Mouse (Mus musculus) midbrain, embryonic 14.5 days (tissue): ENCODE data around the gene Cd247. TPM values are rescaled to one million over a fixed set of nuclear protein-coding genes. Genes with fewer than 3 reads are reported as not detected.

ENCODE experiments used
- ATAC-seq: fragments of 200-750 bp; cut with Nextera tagmentation; 2 replicates; pipeline ENCODE4 v1.8.0; 2017; ENCODE audit warnings: moderate number of reproducible peaks, moderate library complexity; ENCODE audit not compliant: low FRiP score, low TSS enrichment
- DNase-seq: peaks from one replicate; pipeline ENCODE4 v3.0.0-alpha.2; 2015
- H3K27ac ChIP-seq: fragments of 300-500 bp; sonication (generic); replicated peaks from 2 replicates; pipeline ENCODE4 v1.5.1; 2014; ENCODE audit warnings: mild to moderate bottlenecking, low read depth, low read length, moderate library complexity
- H3K27me3 ChIP-seq: fragments of 300-500 bp; sonication (generic); 2 replicates; pipeline ENCODE4 v1.6.1; 2014; ENCODE audit warnings: low read length, control low read depth, mixed read lengths; ENCODE audit not compliant: control insufficient read depth, insufficient read depth
- H3K36me3 ChIP-seq: fragments of 300-500 bp; sonication (generic); 2 replicates; pipeline ENCODE4 v1.6.1; 2014; ENCODE audit warnings: low read length, control low read depth; ENCODE audit not compliant: control insufficient read depth, insufficient read depth
- H3K4me1 ChIP-seq: fragments of 300-500 bp; sonication (generic); 2 replicates; pipeline ENCODE4 v1.6.1; 2014; ENCODE audit warnings: mild to moderate bottlenecking, antibody characterized with exemption, low read length, control low read depth; ENCODE audit not compliant: control insufficient read depth, insufficient read depth
- H3K4me2 ChIP-seq: fragments of 300-500 bp; sonication (generic); 2 replicates; pipeline ENCODE4 v1.6.1; 2014; ENCODE audit warnings: mild to moderate bottlenecking, low read length, moderate library complexity
- H3K4me3 ChIP-seq: fragments of 300-500 bp; sonication (generic); replicated peaks from 2 replicates; pipeline ENCODE4 v1.5.1; 2014; ENCODE audit warnings: low read depth, low read length
- H3K9ac ChIP-seq: fragments of 300-500 bp; sonication (generic); replicated peaks from 2 replicates; pipeline ENCODE4 v1.6.1; 2014; ENCODE audit warnings: mild to moderate bottlenecking, low read length, moderate library complexity
- H3K9me3 ChIP-seq: fragments of 300-500 bp; sonication (generic); 2 replicates; pipeline ENCODE4 v1.6.1; 2016; ENCODE audit warnings: low read length, control low read depth, mixed read lengths; ENCODE audit not compliant: control insufficient read depth
- WGBS: fragments of 180-500 bp; shearing (Covaris S2); extraction: QIAGEN DNeasy Blood & Tissue Kit; methylation state at CpG from one replicate; pipeline ENCODE4 v1.1.7; 2014; 5-methylcytosine and 5-hydroxymethylcytosine counted together
- polyA plus RNA-seq: library from polyadenylated mRNA; unstranded; fragments of >200 nt; fragmentation: Nextera tagmentation; extraction: Ambion mirVana; gene quantifications from 2 replicates; pipeline ENCODE4 v1.2.1, GENCODE M21; 2014

Gene Cd247
- polyA plus RNA-seq, 1 experiment from 2014 or later = 2.1 TPM

- no peaks in the 10 kb centered on the region for H3K9me3 ChIP-seq
- H3K9ac ChIP-seq = no peak overlapping the region
- DNase-seq = no peak
- no peak overlapping the region for H3K4me2 ChIP-seq
- H3K4me3 ChIP-seq = no peak overlapping the region
- H3K4me1 ChIP-seq = peaks cover 20% of the 10 kb centered on the region
- no peak overlapping the region for H3K27ac ChIP-seq
- WGBS = 72% methylated on average over 4 of the region's 4 CpGs
- ATAC-seq = no peak
- no peaks in the 10 kb centered on the region for H3K36me3 ChIP-seq
- H3K27me3 ChIP-seq = 0 out of 2 replicates have a peak, but pooled peaks cover 12% of the 10 kb centered on the region
These were observed 60.4 kb downstream of the Cd247 start for GRCm38 (mm10) chr1:165848881-165849280.

- no peak overlapping the region for H3K4me2 ChIP-seq
- no peaks in the 10 kb centered on the region for H3K9me3 ChIP-seq
- H3K27me3 ChIP-seq = 0 out of 2 replicates have a peak, but pooled peaks cover 12% of the 10 kb centered on the region
- peaks cover 13% of the 10 kb centered on the region for H3K4me1 ChIP-seq
- no peak overlapping the region for H3K27ac ChIP-seq
- WGBS = 82% methylated on average over 17 of the region's 17 CpGs
- H3K9ac ChIP-seq = no peak overlapping the region
- no peaks in the 10 kb centered on the region for H3K36me3 ChIP-seq
- no peak for ATAC-seq
- no peak overlapping the region for H3K4me3 ChIP-seq
- no peak for DNase-seq
These were observed 61.3 kb downstream of the Cd247 start for GRCm38 (mm10) chr1:165849458-165850445.

- Histone ChIP-seq H3K27ac (no peak overlapping the region), H3K9ac (no peak overlapping the region), H3K4me2 (no peak overlapping the region), H3K9me3 (no peaks in the 10 kb centered on the region), H3K4me3 (no peak overlapping the region), H3K36me3 (no peaks in the 10 kb centered on the region), H3K4me1 (0 out of 2 replicates have a peak, but pooled peaks cover 6% of the 10 kb centered on the region), H3K27me3 (no peaks in the 10 kb centered on the region)
- 54% methylated on average over 5 of the region's 5 CpGs for WGBS
- DNase-seq = no peak
- no peak for ATAC-seq
These were observed 63.6 kb downstream of the Cd247 start for GRCm38 (mm10) chr1:165852131-165852530.

GRCm38 (mm10) chr1:165853131-165853721 is 64.7 kb downstream of the Cd247 start:
- H3K36me3 ChIP-seq = no peaks in the 10 kb centered on the region
- no peak overlapping the region for H3K9ac ChIP-seq
- DNase-seq (no peak), ATAC-seq (no peak)
- H3K4me2 ChIP-seq = no peak overlapping the region
- no peaks in the 10 kb centered on the region for H3K27me3 ChIP-seq
- no peak overlapping the region for H3K27ac ChIP-seq
- no peak overlapping the region for H3K4me3 ChIP-seq
- WGBS = 45% methylated on average over 4 of the region's 4 CpGs
- H3K4me1 ChIP-seq = 0 out of 2 replicates have a peak, but pooled peaks cover 6% of the 10 kb centered on the region
- no peaks in the 10 kb centered on the region for H3K9me3 ChIP-seq

GRCm38 (mm10) chr1:165853729-165854420 is 65.4 kb downstream of the Cd247 start:
- Histone ChIP-seq H3K27ac (no peak overlapping the region), H3K27me3 (no peaks in the 10 kb centered on the region), H3K9me3 (no peaks in the 10 kb centered on the region), H3K36me3 (no peaks in the 10 kb centered on the region), H3K4me3 (no peak overlapping the region), H3K4me2 (no peak overlapping the region), H3K9ac (no peak overlapping the region), H3K4me1 (0 out of 2 replicates have a peak, but pooled peaks cover 6% of the 10 kb centered on the region)
- WGBS = 62% methylated on average over 10 of the region's 10 CpGs
- peak; percentile 85 for DNase-seq
- ATAC-seq = no peak

- 0 out of 2 replicates have a peak, but pooled peaks cover 6% of the 10 kb centered on the region for H3K4me1 ChIP-seq
- H3K9ac ChIP-seq = no peak overlapping the region
- H3K4me3 ChIP-seq = no peak overlapping the region
- WGBS = 52% methylated on average over 9 of the region's 9 CpGs
- H3K9me3 ChIP-seq = no peaks in the 10 kb centered on the region
- H3K27me3 ChIP-seq = no peaks in the 10 kb centered on the region
- ATAC-seq (no peak), DNase-seq (no peak)
- H3K27ac ChIP-seq = no peak overlapping the region
- H3K4me2 ChIP-seq = no peak overlapping the region
- no peaks in the 10 kb centered on the region for H3K36me3 ChIP-seq
These were observed 67.5 kb downstream of the Cd247 start for GRCm38 (mm10) chr1:165855759-165856545.

- Histone ChIP-seq H3K4me1 (0 out of 2 replicates have a peak, but pooled peaks cover 3% of the 10 kb centered on the region), H3K36me3 (no peaks in the 10 kb centered on the region), H3K4me2 (no peak overlapping the region), H3K9me3 (no peaks in the 10 kb centered on the region), H3K4me3 (no peak overlapping the region), H3K9ac (no peak overlapping the region), H3K27ac (no peak overlapping the region), H3K27me3 (no peaks in the 10 kb centered on the region)
- ATAC-seq = no peak
- no peak for DNase-seq
- WGBS = 93% methylated on average over 11 of the region's 11 CpGs
These were observed 68.8 kb downstream of the Cd247 start for GRCm38 (mm10) chr1:165857279-165857678.

- Histone ChIP-seq H3K4me2 (no peak overlapping the region), H3K9me3 (no peaks in the 10 kb centered on the region), H3K9ac (no peak overlapping the region), H3K27me3 (no peaks in the 10 kb centered on the region), H3K4me1 (no peaks in the 10 kb centered on the region), H3K36me3 (no peaks in the 10 kb centered on the region), H3K4me3 (no peak overlapping the region), H3K27ac (no peak overlapping the region)
- DNase-seq (peak; percentile 41), ATAC-seq (no peak)
- WGBS = 89% methylated on average over 5 of the region's 5 CpGs
These were observed 69.9 kb downstream of the Cd247 start for GRCm38 (mm10) chr1:165858356-165858755.
